Mouse (Mus musculus): ENCODE data around the gene Ifi47. TPM values are rescaled to one million over a fixed set of nuclear protein-coding genes. Genes with fewer than 3 reads are reported as not detected.

Ifi47 gene
- polyA plus RNA-seq, 1 experiment = 45.3 TPM

- no peak for DNase-seq
- TF ChIP-seq CTCF (IDR thresholded peaks at IDR 0.05; ENCODE audit: borderline replicate concordance, control insufficient read depth, extremely low read depth, insufficient read depth, low read length, poor library complexity) = no peak
- TF ChIP-seq POLR2A (IDR thresholded peaks at IDR 0.05; ENCODE audit: control insufficient read depth, extremely low read depth, insufficient read depth, low read length, poor library complexity) = no peak
- no peak overlapping the region for H3K4me3 ChIP-seq (ENCODE audit: control insufficient read depth, insufficient read depth, low read length)
- H3K27me3 ChIP-seq (ENCODE audit: control insufficient read depth, insufficient read depth, low read length) = no peaks in the 10 kb centered on the region
- H3K4me1 ChIP-seq (replicated peaks; ENCODE audit: control insufficient read depth, insufficient read depth, low read length) = peaks cover 28% of the 10 kb centered on the region
- 98% methylated on average over 4 of the region's 4 CpGs for WGBS
- H3K27ac ChIP-seq (ENCODE audit: control insufficient read depth, insufficient read depth, low read length) = peak overlapping the region; percentile 68
- peaks cover 19% of the 10 kb centered on the region for H3K36me3 ChIP-seq (ENCODE audit: control insufficient read depth, insufficient read depth, low read length)
These were observed 19.0 kb downstream of the Ifi47 start for GRCm38 (mm10) chr11:49095367-49095766.

- Histone ChIP-seq H3K4me3 (ENCODE audit: control insufficient read depth, insufficient read depth, low read length) (no peak overlapping the region), H3K27ac (ENCODE audit: control insufficient read depth, insufficient read depth, low read length) (peak overlapping the region; percentile 71; the same call in 1 of the 2 replicates), H3K27me3 (ENCODE audit: control insufficient read depth, insufficient read depth, low read length) (no peaks in the 10 kb centered on the region), H3K4me1 (replicated peaks; ENCODE audit: control insufficient read depth, insufficient read depth, low read length) (peaks cover 29% of the 10 kb centered on the region), H3K36me3 (ENCODE audit: control insufficient read depth, insufficient read depth, low read length) (peaks cover 11% of the 10 kb centered on the region)
- 77% methylated on average over 3 of the region's 3 CpGs for WGBS
- no peak for DNase-seq
- TF ChIP-seq POLR2A (IDR thresholded peaks at IDR 0.05; ENCODE audit: control insufficient read depth, extremely low read depth, insufficient read depth, low read length, poor library complexity) (no peak), CTCF (IDR thresholded peaks at IDR 0.05; ENCODE audit: borderline replicate concordance, control insufficient read depth, extremely low read depth, insufficient read depth, low read length, poor library complexity) (no peak)
These were observed 24.0 kb downstream of the Ifi47 start for GRCm38 (mm10) chr11:49100409-49100808.

- Histone ChIP-seq H3K27ac (ENCODE audit: control insufficient read depth, insufficient read depth, low read length) (peak overlapping the region; percentile 67), H3K4me3 (ENCODE audit: control insufficient read depth, insufficient read depth, low read length) (no peak overlapping the region), H3K4me1 (replicated peaks; ENCODE audit: control insufficient read depth, insufficient read depth, low read length) (peaks cover 26% of the 10 kb centered on the region), H3K36me3 (ENCODE audit: control insufficient read depth, insufficient read depth, low read length) (peaks cover under 1% of the 10 kb centered on the region; the same call in 1 of the 2 replicates), H3K27me3 (ENCODE audit: control insufficient read depth, insufficient read depth, low read length) (no peaks in the 10 kb centered on the region)
- WGBS = 6% methylated on average over 5 of the region's 5 CpGs
- DNase-seq = peak; percentile 67
- TF ChIP-seq POLR2A (IDR thresholded peaks at IDR 0.05; ENCODE audit: control insufficient read depth, extremely low read depth, insufficient read depth, low read length, poor library complexity) = no peak
- no peak for TF ChIP-seq CTCF (IDR thresholded peaks at IDR 0.05; ENCODE audit: borderline replicate concordance, control insufficient read depth, extremely low read depth, insufficient read depth, low read length, poor library complexity)
These were observed 25.1 kb downstream of the Ifi47 start for GRCm38 (mm10) chr11:49101500-49101899.

- 31% methylated on average over 8 of the region's 8 CpGs for WGBS
- Histone ChIP-seq H3K27ac (ENCODE audit: control insufficient read depth, insufficient read depth, low read length) (no peak overlapping the region), H3K36me3 (ENCODE audit: control insufficient read depth, insufficient read depth, low read length) (no peaks in the 10 kb centered on the region), H3K27me3 (ENCODE audit: control insufficient read depth, insufficient read depth, low read length) (no peaks in the 10 kb centered on the region), H3K4me3 (ENCODE audit: control insufficient read depth, insufficient read depth, low read length) (no peak overlapping the region), H3K4me1 (replicated peaks; ENCODE audit: control insufficient read depth, insufficient read depth, low read length) (peaks cover 26% of the 10 kb centered on the region)
- peak; percentile 90 for DNase-seq
- TF ChIP-seq POLR2A (IDR thresholded peaks at IDR 0.05; ENCODE audit: control insufficient read depth, extremely low read depth, insufficient read depth, low read length, poor library complexity) (no peak), CTCF (IDR thresholded peaks at IDR 0.05; ENCODE audit: borderline replicate concordance, control insufficient read depth, extremely low read depth, insufficient read depth, low read length, poor library complexity) (no peak)
These were observed 26.8 kb downstream of the Ifi47 start for GRCm38 (mm10) chr11:49103047-49103693.

- Histone ChIP-seq H3K4me3 (ENCODE audit: control insufficient read depth, insufficient read depth, low read length) (no peak overlapping the region), H3K4me1 (replicated peaks; ENCODE audit: control insufficient read depth, insufficient read depth, low read length) (peaks cover 18% of the 10 kb centered on the region), H3K27me3 (ENCODE audit: control insufficient read depth, insufficient read depth, low read length) (no peaks in the 10 kb centered on the region), H3K27ac (ENCODE audit: control insufficient read depth, insufficient read depth, low read length) (no peak overlapping the region), H3K36me3 (ENCODE audit: control insufficient read depth, insufficient read depth, low read length) (no peaks in the 10 kb centered on the region)
- no peak for DNase-seq
- WGBS = 93% methylated on average over 1 of the region's 1 CpGs
- TF ChIP-seq POLR2A (IDR thresholded peaks at IDR 0.05; ENCODE audit: control insufficient read depth, extremely low read depth, insufficient read depth, low read length, poor library complexity) (no peak), CTCF (IDR thresholded peaks at IDR 0.05; ENCODE audit: borderline replicate concordance, control insufficient read depth, extremely low read depth, insufficient read depth, low read length, poor library complexity) (no peak)
These were observed 29.4 kb downstream of the Ifi47 start for GRCm38 (mm10) chr11:49105752-49106151.

- H3K36me3 ChIP-seq (ENCODE audit: control insufficient read depth, insufficient read depth, low read length) = no peaks in the 10 kb centered on the region
- no peak overlapping the region for H3K27ac ChIP-seq (ENCODE audit: control insufficient read depth, insufficient read depth, low read length)
- no peak overlapping the region for H3K4me3 ChIP-seq (ENCODE audit: control insufficient read depth, insufficient read depth, low read length)
- H3K27me3 ChIP-seq (ENCODE audit: control insufficient read depth, insufficient read depth, low read length) = no peaks in the 10 kb centered on the region
- TF ChIP-seq POLR2A (IDR thresholded peaks at IDR 0.05; ENCODE audit: control insufficient read depth, extremely low read depth, insufficient read depth, low read length, poor library complexity) (no peak), CTCF (IDR thresholded peaks at IDR 0.05; ENCODE audit: borderline replicate concordance, control insufficient read depth, extremely low read depth, insufficient read depth, low read length, poor library complexity) (no peak)
- peaks cover 3% of the 10 kb centered on the region for H3K4me1 ChIP-seq (replicated peaks; ENCODE audit: control insufficient read depth, insufficient read depth, low read length)
- DNase-seq = no peak
- 85% methylated on average over 10 of the region's 10 CpGs for WGBS
These were observed 31.5 kb downstream of the Ifi47 start for GRCm38 (mm10) chr11:49107650-49108537.
